Mouse (Mus musculus): ENCODE measurements at regions not wholly inside any gene's neighbourhood (a gene's known extent, or its start where the extent isn't known, plus 50 kb on each side); places are given as distances from the start of the nearest gene placed in this dataset.

DNA sequence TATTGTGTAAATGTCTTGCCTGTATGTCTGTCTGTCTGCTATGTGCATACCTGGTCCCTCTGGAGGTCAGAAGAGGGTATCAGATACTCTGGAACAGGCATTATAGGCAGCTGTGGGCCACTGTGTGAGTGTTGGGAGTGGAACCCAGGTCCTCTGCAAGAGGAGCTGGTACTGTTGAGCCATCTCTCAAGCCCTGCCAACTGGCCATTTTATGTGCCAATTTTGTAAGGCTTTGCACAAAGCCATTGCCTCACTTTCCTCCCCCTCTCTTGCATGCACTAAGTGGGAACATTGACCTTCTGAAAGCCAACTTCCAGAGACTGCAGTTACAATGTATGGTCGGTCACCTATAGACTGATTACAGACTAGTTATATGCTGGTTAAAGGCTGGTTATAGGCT lies 81.8 kb downstream of the Gm7361 start:
- TF ChIP-seq CTCF (IDR thresholded peaks at IDR 0.05; ENCODE audit: borderline replicate concordance, insufficient read depth, low read depth, low read length) (no peak), POLR2A (IDR thresholded peaks at IDR 0.05; ENCODE audit: borderline replicate concordance, insufficient read depth, low read length) (no peak)

All from cerebellum, adult 2 months (tissue).